Mouse (Mus musculus) cortical plate, adult 2 months (tissue): ENCODE measurements around the gene Polr1b.

Source experiments
- CTCF ChIP-seq: fragments of 200-500 bp; IDR thresholded peaks from 2 replicates; pipeline ENCODE4 v1.5.1; 2011; ENCODE audit warnings: mild to moderate bottlenecking, control low read depth, low read length; ENCODE audit not compliant: insufficient read depth; ENCODE audit errors: extremely low read depth
- POLR2A ChIP-seq: fragments of 200-500 bp; IDR thresholded peaks from 2 replicates; pipeline ENCODE4 v1.6.1; 2011; ENCODE audit warnings: mild to moderate bottlenecking, low read length, control low read depth; ENCODE audit not compliant: insufficient read depth; ENCODE audit errors: extremely low read depth

GRCm38 (mm10) chr2:129148836-129149235 is 48.0 kb downstream of the Polr1b start:
- TF ChIP-seq CTCF (no peak), POLR2A (no peak)
